Mouse (Mus musculus): ENCODE results near the gene Bzw1. TPM values are rescaled to one million over a fixed set of nuclear protein-coding genes. Genes with fewer than 3 reads are reported as not detected.

Bzw1 gene
- polyA plus RNA-seq, 1 experiment from 2014 or later = 468 TPM

Other genes with a start within 250 kb of the Bzw1 start
- 0.08 and 0.27 TPM in 2 replicates for gene Aox4, start 182.5 kb upstream of the Bzw1 start, polyA plus RNA-seq (2014; fragmentation: Nextera tagmentation; extraction: Ambion mirVana)
- 0.04 TPM in 1 of 2 replicates, not detected in the other for gene Aox2, start 114.6 kb upstream of the Bzw1 start, polyA plus RNA-seq (2014; fragmentation: Nextera tagmentation; extraction: Ambion mirVana)
- gene Clk1, start 31.2 kb downstream of the Bzw1 start, polyA plus RNA-seq (2014; fragmentation: Nextera tagmentation; extraction: Ambion mirVana) = 158 and 160 TPM in 2 replicates
- 57.5 and 65.3 TPM in 2 replicates for gene Nif3l1, start 52.3 kb downstream of the Bzw1 start, polyA plus RNA-seq (2014; fragmentation: Nextera tagmentation; extraction: Ambion mirVana)
- 54.3 and 55.0 TPM in 2 replicates for gene Ppil3, start 52.6 kb downstream of the Bzw1 start, polyA plus RNA-seq (2014; fragmentation: Nextera tagmentation; extraction: Ambion mirVana)
- 17.5 and 26.6 TPM in 2 replicates for gene Orc2, start 112.2 kb downstream of the Bzw1 start, polyA plus RNA-seq (2014; fragmentation: Nextera tagmentation; extraction: Ambion mirVana)
- gene Fam126b, start 193.4 kb downstream of the Bzw1 start, polyA plus RNA-seq (2014; fragmentation: Nextera tagmentation; extraction: Ambion mirVana) = 17.9 and 18.7 TPM in 2 replicates
- 174 and 210 TPM in 2 replicates for gene Ndufb3, start 193.5 kb downstream of the Bzw1 start, polyA plus RNA-seq (2014; fragmentation: Nextera tagmentation; extraction: Ambion mirVana)